ENCODE assay signal across 13 mouse cellular contexts in the genomic region with DNA sequence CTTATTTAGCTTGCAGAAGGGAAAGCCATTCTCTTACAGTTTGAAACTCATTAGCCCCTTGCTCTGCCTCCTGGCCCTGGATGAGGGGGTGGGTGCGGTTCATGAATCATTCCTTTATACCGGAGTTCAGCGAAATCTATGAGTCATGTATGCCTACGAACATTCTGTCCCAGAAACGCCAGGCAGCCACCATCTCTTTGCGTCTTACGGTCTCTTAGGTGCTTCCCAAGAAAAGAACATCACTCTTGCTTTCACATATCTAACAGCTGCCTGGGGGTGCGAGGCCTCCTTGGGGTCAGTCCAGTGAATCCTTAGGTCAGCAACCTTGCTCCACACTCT. TPM values are rescaled to one million over a fixed set of nuclear protein-coding genes. Genes with fewer than 3 reads are reported as not detected.
A peak's percentile ranks its signal among the peaks of the same experiment; 100 is the strongest.
DNase-seq lines count a peak whose midpoint lies in the region; ATAC-seq lines count a peak whose summit lies in the region.
"Had no signal": no experiment of that assay in that cellular context is flagged by ENCODE, and none has a peak within 500 bp of the region (broad histone marks: within the 10 kb centered on the region; RNA-seq: fewer than 3 reads in every experiment).

No protein-coding gene starts in this region.

- H3K27ac ChIP-seq in limb, embryonic 13.5 days: peak overlapping the region; percentile 48; the same call in 1 of the 2 replicates
- H3K27ac ChIP-seq in forebrain, embryonic 13.5 days: no peak overlapping the region
- H3K27ac ChIP-seq: liver, embryonic 13.5 days; stomach, embryonic 15.5 days had no signal

- peak; percentile 17; the same call in 1 of the 2 replicates for ATAC-seq in limb, embryonic 13.5 days (ENCODE audit: low FRiP score, low read depth)
- ATAC-seq in forebrain, embryonic 13.5 days: no peak

- peaks cover 21% of the 10 kb centered on the region for H3K4me1 ChIP-seq in limb, embryonic 13.5 days
- no peaks in the 10 kb centered on the region for H3K4me1 ChIP-seq in forebrain, embryonic 13.5 days
- H3K4me1 ChIP-seq: liver, embryonic 13.5 days; stomach, embryonic 15.5 days had no signal

- H3K36me3 ChIP-seq in limb, embryonic 13.5 days: no peaks in the 10 kb centered on the region
- no peaks in the 10 kb centered on the region for H3K36me3 ChIP-seq in forebrain, embryonic 13.5 days (ENCODE audit: poor library complexity, severe bottlenecking)
- H3K36me3 ChIP-seq: liver, embryonic 13.5 days; stomach, embryonic 15.5 days had no signal

- peak; percentile 62 for DNase-seq in adrenal gland, adult 2 months
- no peak for DNase-seq in adrenal gland, adult 8-10 months
- DNase-seq in right cerebral cortex, adult 18-20 months: peak; percentile 89
- no peak for DNase-seq in right cerebral cortex, postnatal 4 days
- DNase-seq in telencephalon, adult 2 months (ENCODE audit: low read depth, low spot score): peak; percentile 85
- no peak for DNase-seq in kidney, postnatal 25 days
- DNase-seq: B cell, adult 2 months; cerebellum, postnatal 10 days; heart, postnatal 10 days; liver, embryonic 13.5 days had no signal

- peak overlapping the region; percentile 33 for H3K4me2 ChIP-seq in limb, embryonic 13.5 days (replicated peaks)
- H3K4me2 ChIP-seq in forebrain, embryonic 13.5 days: no peak overlapping the region
- H3K4me2 ChIP-seq: liver, embryonic 13.5 days; stomach, embryonic 15.5 days had no signal

- no peaks in the 10 kb centered on the region for H3K9me3 ChIP-seq in limb, embryonic 13.5 days
- no peaks in the 10 kb centered on the region for H3K9me3 ChIP-seq in forebrain, embryonic 13.5 days (replicated peaks)
- H3K9me3 ChIP-seq: liver, embryonic 13.5 days; stomach, embryonic 15.5 days had no signal

- 52% methylated on average over 8 of the region's 8 CpGs for WGBS in limb, embryonic 13.5 days
- WGBS in forebrain, embryonic 13.5 days: 67% methylated on average over 8 of the region's 8 CpGs

- H3K27me3 ChIP-seq in limb, embryonic 13.5 days: no peaks in the 10 kb centered on the region
- no peaks in the 10 kb centered on the region for H3K27me3 ChIP-seq in forebrain, embryonic 13.5 days
- H3K27me3 ChIP-seq: liver, embryonic 13.5 days; stomach, embryonic 15.5 days had no signal

- no peak overlapping the region for H3K4me3 ChIP-seq in limb, embryonic 13.5 days
- H3K4me3 ChIP-seq in forebrain, embryonic 13.5 days: no peak overlapping the region
- H3K4me3 ChIP-seq: liver, embryonic 13.5 days; stomach, embryonic 15.5 days had no signal

- H3K9ac ChIP-seq in limb, embryonic 13.5 days: no peak overlapping the region
- H3K9ac ChIP-seq in forebrain, embryonic 13.5 days: no peak overlapping the region
- H3K9ac ChIP-seq: liver, embryonic 13.5 days; stomach, embryonic 15.5 days had no signal

RNA-seq across cellular contexts. Expression of gene Sel1l, which starts 29.9 kb away (rescaled TPM):
- total RNA-seq in adrenal gland, adult 2 months (2021): 100 to 1,000 TPM; 135 to 181 TPM
- 26.9 and 28.8 TPM in 2 replicates for polyA plus RNA-seq in adrenal gland, adult 2 months (2012; rRNA removed)
- 100 to 1,000 TPM; 163 to 182 (median 168) TPM for total RNA-seq in adrenal gland, adult 8-10 months (2022)
- 98.8 and 106 TPM in 2 replicates for polyA plus RNA-seq in limb, embryonic 13.5 days (2015; fragmentation: Nextera tagmentation; extraction: Ambion mirVana)
- polyA plus RNA-seq in forebrain, embryonic 13.5 days (2015; fragmentation: Nextera tagmentation; extraction: Ambion mirVana): 93.4 and 95.3 TPM in 2 replicates

Comparison
In these comparisons a context has a peak if more than half of its experiments do, and no peak if none do; other contexts are left out.
1. DNase-seq: peak in adrenal gland, adult 2 months (single experiment), right cerebral cortex, adult 18-20 months (single experiment) and telencephalon, adult 2 months (single experiment); none in adrenal gland, adult 8-10 months (single experiment), right cerebral cortex, postnatal 4 days (single experiment) and kidney, postnatal 25 days (0 of 2).